Mouse (Mus musculus) midbrain, embryonic 11.5 days (tissue): ENCODE results near the gene Dstyk. TPM values are rescaled to one million over a fixed set of nuclear protein-coding genes. Genes with fewer than 3 reads are reported as not detected.

Experiments
- ATAC-seq: fragments of 200-750 bp; cut with Nextera tagmentation; 2 replicates; pipeline ENCODE4 v1.8.0; 2017; ENCODE audit warnings: moderate TSS enrichment, moderate library complexity; ENCODE audit not compliant: low FRiP score
- DNase-seq: peaks from one replicate; pipeline ENCODE4 v3.0.0; 2015; ENCODE audit warnings: low spot score; ENCODE audit errors: missing footprints
- H3K27ac ChIP-seq: fragments of 300-500 bp; sonication (generic); 2 replicates; pipeline ENCODE4 v1.5.1; 2014; ENCODE audit warnings: low read depth, low read length
- H3K27me3 ChIP-seq: fragments of 300-500 bp; sonication (generic); 2 replicates; pipeline ENCODE4 v1.6.1; 2014; ENCODE audit warnings: mild to moderate bottlenecking, low read length, moderate library complexity, mixed read lengths; ENCODE audit not compliant: control insufficient read depth, insufficient read depth
- H3K36me3 ChIP-seq: fragments of 300-500 bp; sonication (generic); 2 replicates; pipeline ENCODE4 v1.6.1; 2014; ENCODE audit warnings: mild to moderate bottlenecking, low read length, moderate library complexity, mixed read lengths; ENCODE audit not compliant: control insufficient read depth, insufficient read depth
- H3K4me1 ChIP-seq: fragments of 300-500 bp; sonication (generic); 2 replicates; pipeline ENCODE4 v1.6.1; 2014; ENCODE audit warnings: low read length; ENCODE audit not compliant: control insufficient read depth, insufficient read depth
- H3K4me2 ChIP-seq: fragments of 300-500 bp; sonication (generic); 2 replicates; pipeline ENCODE4 v1.6.1; 2014; ENCODE audit warnings: mild to moderate bottlenecking, moderate library complexity
- H3K4me3 ChIP-seq: fragments of 300-500 bp; sonication (generic); 2 replicates; pipeline ENCODE4 v1.5.1; 2014; ENCODE audit warnings: low read depth, low read length
- H3K9ac ChIP-seq: fragments of 300-500 bp; sonication (generic); 2 replicates; pipeline ENCODE4 v1.6.1; 2014; ENCODE audit warnings: low read length
- H3K9me3 ChIP-seq: fragments of 300-500 bp; sonication (generic); 2 replicates; pipeline ENCODE4 v1.6.1; 2016; ENCODE audit warnings: low read length; ENCODE audit not compliant: control insufficient read depth
- WGBS: fragments of 180-500 bp; shearing (Covaris S2); extraction: QIAGEN DNeasy Blood & Tissue Kit; methylation state at CpG from one replicate; pipeline ENCODE4 v1.1.7; 2014; 5-methylcytosine and 5-hydroxymethylcytosine counted together
- polyA plus RNA-seq: library from polyadenylated mRNA; unstranded; fragments of >200 nt; fragmentation: Nextera tagmentation; extraction: Ambion mirVana; gene quantifications from 2 replicates; pipeline ENCODE4 v1.2.1, GENCODE M21; 2014

The Dstyk gene
- polyA plus RNA-seq, 1 experiment from 2014 or later = 11.6 TPM

- Histone ChIP-seq H3K36me3 (peaks cover 1% of the 10 kb centered on the region; the same call in 1 of the 2 replicates), H3K9me3 (no peaks in the 10 kb centered on the region), H3K27ac (no peak overlapping the region), H3K27me3 (no peaks in the 10 kb centered on the region), H3K4me2 (no peak overlapping the region), H3K4me3 (no peak overlapping the region), H3K4me1 (no peaks in the 10 kb centered on the region), H3K9ac (no peak overlapping the region)
- ATAC-seq (no peak), DNase-seq (no peak)
- 89% methylated on average over 5 of the region's 5 CpGs for WGBS
Measured at GRCm38 (mm10) chr1:132509771-132510170, 92.4 kb downstream of the Dstyk start.

GRCm38 (mm10) chr1:132511521-132511920 is 94.2 kb downstream of the Dstyk start:
- ATAC-seq (peak; percentile 58; the same call in 1 of the 2 replicates), DNase-seq (peak; percentile 80)
- WGBS = 66% methylated on average over 8 of the region's 8 CpGs
- no peak overlapping the region for H3K9ac ChIP-seq
- H3K4me2 ChIP-seq = no peak overlapping the region
- H3K36me3 ChIP-seq = no peaks in the 10 kb centered on the region; the same call in none of the 2 replicates
- no peaks in the 10 kb centered on the region for H3K9me3 ChIP-seq
- no peaks in the 10 kb centered on the region for H3K27me3 ChIP-seq
- H3K27ac ChIP-seq = peak overlapping the region; percentile 35; the same call in 1 of the 2 replicates
- no peaks in the 10 kb centered on the region for H3K4me1 ChIP-seq
- no peak overlapping the region for H3K4me3 ChIP-seq

- Histone ChIP-seq H3K27ac (no peak overlapping the region), H3K36me3 (no peaks in the 10 kb centered on the region; the same call in none of the 2 replicates), H3K4me2 (no peak overlapping the region), H3K4me1 (no peaks in the 10 kb centered on the region), H3K27me3 (no peaks in the 10 kb centered on the region), H3K4me3 (no peak overlapping the region), H3K9me3 (no peaks in the 10 kb centered on the region), H3K9ac (no peak overlapping the region)
- ATAC-seq (no peak), DNase-seq (no peak)
- 86% methylated on average over 8 of the region's 8 CpGs for WGBS
Measured at GRCm38 (mm10) chr1:132512106-132512505, 94.8 kb downstream of the Dstyk start.

GRCm38 (mm10) chr1:132515339-132515738 is 98.0 kb downstream of the Dstyk start:
- Histone ChIP-seq H3K9ac (no peak overlapping the region), H3K9me3 (no peaks in the 10 kb centered on the region), H3K27ac (no peak overlapping the region), H3K27me3 (no peaks in the 10 kb centered on the region), H3K4me3 (no peak overlapping the region), H3K4me2 (no peak overlapping the region), H3K4me1 (no peaks in the 10 kb centered on the region), H3K36me3 (no peaks in the 10 kb centered on the region; the same call in 1 of the 2 replicates)
- WGBS = 90% methylated on average over 12 of the region's 12 CpGs
- no peak for DNase-seq
- no peak for ATAC-seq

Other genes with a start within 250 kb of the Dstyk start
- gene Lemd1, start 226.1 kb upstream of the Dstyk start, polyA plus RNA-seq = 10.7 and 12.9 TPM in 2 replicates
- 5.0 and 5.2 TPM in 2 replicates for gene AC124108.1, start 226.1 kb upstream of the Dstyk start, polyA plus RNA-seq
- gene Gm10188, start 187.8 kb upstream of the Dstyk start, polyA plus RNA-seq = 0.55 and 0.66 TPM in 2 replicates
- 3.5 and 4.5 TPM in 2 replicates for gene Klhdc8a, start 118.9 kb upstream of the Dstyk start, polyA plus RNA-seq
- 100 and 105 TPM in 2 replicates for gene Nuak2, start 101.4 kb upstream of the Dstyk start, polyA plus RNA-seq
- 8.9 and 11.1 TPM in 2 replicates for gene Tmcc2, start 26.3 kb upstream of the Dstyk start, polyA plus RNA-seq
- 65.2 and 65.9 TPM in 2 replicates for gene Rbbp5, start 59.8 kb downstream of the Dstyk start, polyA plus RNA-seq
- gene Tmem81, start 88.7 kb downstream of the Dstyk start, polyA plus RNA-seq = 0.86 and 1.5 TPM in 2 replicates
- gene Cntn2, start 125.7 kb downstream of the Dstyk start, polyA plus RNA-seq = 30.9 and 31.4 TPM in 2 replicates